Mouse (Mus musculus) heart, postnatal 0 days (tissue): ENCODE measurements around the gene Supt7l. TPM values are rescaled to one million over a fixed set of nuclear protein-coding genes. Genes with fewer than 3 reads are reported as not detected.

Source experiments
- ATAC-seq: fragments of 200-750 bp; cut with Nextera tagmentation; 2 replicates; pipeline ENCODE4 v1.8.0; 2017; ENCODE audit warnings: low read depth, moderate number of reproducible peaks, moderate library complexity; ENCODE audit not compliant: insufficient read depth
- DNase-seq: peaks from one replicate; pipeline ENCODE4 v3.0.0-alpha.2; 2016; ENCODE audit warnings: low spot score
- H3K27ac ChIP-seq: fragments of 300-500 bp; sonication (generic); 2 replicates; pipeline ENCODE4 v1.5.1; 2014; ENCODE audit warnings: low read depth, mild to moderate bottlenecking
- H3K27me3 ChIP-seq: fragments of 300-500 bp; sonication (generic); 2 replicates; pipeline ENCODE4 v1.6.1; 2014; ENCODE audit warnings: low read length, mixed read lengths; ENCODE audit not compliant: control insufficient read depth, insufficient read depth
- H3K36me3 ChIP-seq: fragments of 300-500 bp; sonication (generic); replicated peaks from 2 replicates; pipeline ENCODE4 v1.6.1; 2014; ENCODE audit warnings: low read length, mixed read lengths; ENCODE audit not compliant: control insufficient read depth, insufficient read depth
- H3K4me1 ChIP-seq: fragments of 300-500 bp; sonication (generic); 2 replicates; pipeline ENCODE4 v1.6.1; 2014; ENCODE audit warnings: antibody characterized with exemption; ENCODE audit not compliant: control insufficient read depth, insufficient read depth
- H3K4me2 ChIP-seq: fragments of 300-500 bp; sonication (generic); 2 replicates; pipeline ENCODE4 v1.6.1; 2014; ENCODE audit warnings: low read depth, mild to moderate bottlenecking, low read length, moderate library complexity
- H3K4me3 ChIP-seq: fragments of 300-500 bp; sonication (generic); 2 replicates; pipeline ENCODE4 v1.5.1; 2014; ENCODE audit warnings: low read depth, low read length
- H3K9ac ChIP-seq: fragments of 300-500 bp; sonication (generic); replicated peaks from 2 replicates; pipeline ENCODE4 v1.6.1; 2014; ENCODE audit warnings: low read depth, low read length, mixed read lengths
- H3K9me3 ChIP-seq: fragments of 300-500 bp; sonication (generic); replicated peaks from 2 replicates; pipeline ENCODE4 v1.6.1; 2016; ENCODE audit warnings: low read length; ENCODE audit not compliant: control insufficient read depth
- CTCF ChIP-seq: IDR thresholded peaks from 2 replicates; pipeline ENCODE4 v1.5.1; 2016; ENCODE audit warnings: antibody characterized with exemption, control low read depth, low read depth
- EP300 ChIP-seq: IDR thresholded peaks from 2 replicates; pipeline ENCODE4 v1.6.1; 2016; ENCODE audit warnings: antibody characterized with exemption, low read depth
- WGBS: fragments of 180-500 bp; shearing (Covaris S2); extraction: QIAGEN DNeasy Blood & Tissue Kit; methylation state at CpG from one replicate; pipeline ENCODE4 v1.1.7; 2014; 5-methylcytosine and 5-hydroxymethylcytosine counted together
- polyA plus RNA-seq: library from polyadenylated mRNA; unstranded; fragments of >200 nt; fragmentation: Nextera tagmentation; extraction: Ambion mirVana; gene quantifications from 2 replicates; pipeline ENCODE4 v1.2.1, GENCODE M21; 2015
- total RNA-seq: library from RNA; depleted of rRNA; stranded (reverse); fragments of >200 nt; gene quantifications from 2 replicates; pipeline ENCODE4 v1.2.3, GENCODE M21; 2014; ENCODE audit warnings: low replicate concordance

Gene Supt7l
- total and polyA plus RNA-seq, 2 experiments from 2014 or later = 13.5 to 23.7 TPM

GRCm38 (mm10) chr5:31560352-31560751 lies 32.7 kb upstream of the Supt7l start:
- Histone ChIP-seq H3K4me3 (no peak overlapping the region), H3K9me3 (no peaks in the 10 kb centered on the region), H3K36me3 (peaks cover 26% of the 10 kb centered on the region), H3K27ac (no peak overlapping the region), H3K4me1 (peaks cover 16% of the 10 kb centered on the region; the same call in 1 of the 2 replicates), H3K9ac (no peak overlapping the region), H3K4me2 (no peak overlapping the region), H3K27me3 (no peaks in the 10 kb centered on the region)
- 91% methylated on average over 2 of the region's 2 CpGs for WGBS
- DNase-seq (no peak), ATAC-seq (no peak)
- TF ChIP-seq CTCF (no peak), EP300 (no peak)

GRCm38 (mm10) chr5:31559401-31559800 lies 31.8 kb upstream of the Supt7l start:
- no peaks in the 10 kb centered on the region for H3K9me3 ChIP-seq
- ATAC-seq (no peak), DNase-seq (no peak)
- H3K9ac ChIP-seq = no peak overlapping the region
- no peak overlapping the region for H3K4me3 ChIP-seq
- H3K36me3 ChIP-seq = peaks cover 34% of the 10 kb centered on the region
- TF ChIP-seq CTCF = no peak
- no peak for TF ChIP-seq EP300
- H3K4me1 ChIP-seq = peaks cover 6% of the 10 kb centered on the region; the same call in 1 of the 2 replicates
- 46% methylated on average over 1 of the region's 1 CpGs for WGBS
- H3K27me3 ChIP-seq = no peaks in the 10 kb centered on the region
- no peak overlapping the region for H3K4me2 ChIP-seq
- no peak overlapping the region for H3K27ac ChIP-seq

- ATAC-seq (no peak), DNase-seq (no peak)
- no peak overlapping the region for H3K4me2 ChIP-seq
- 93% methylated on average over 2 of the region's 2 CpGs for WGBS
- H3K27ac ChIP-seq = no peak overlapping the region
- no peaks in the 10 kb centered on the region for H3K9me3 ChIP-seq
- H3K27me3 ChIP-seq = no peaks in the 10 kb centered on the region
- no peaks in the 10 kb centered on the region for H3K4me1 ChIP-seq
- H3K36me3 ChIP-seq = peaks cover 85% of the 10 kb centered on the region
- no peak overlapping the region for H3K4me3 ChIP-seq
- TF ChIP-seq EP300 (no peak), CTCF (no peak)
- H3K9ac ChIP-seq = no peak overlapping the region
These were observed 7.6 kb upstream of the Supt7l start for GRCm38 (mm10) chr5:31535228-31535627.

- Histone ChIP-seq H3K36me3 (peaks cover 38% of the 10 kb centered on the region), H3K4me3 (no peak overlapping the region)
- no peak for ATAC-seq
These were observed 953 bp upstream of the Supt7l start for GRCm38 (mm10) chr5:31528560-31528959.

GRCm38 (mm10) chr5:31527117-31527680 lies 408 bp downstream of the Supt7l start:
- TF ChIP-seq CTCF = no peak
- no peak for TF ChIP-seq EP300
- 3% methylated on average over 40 of the region's 40 CpGs for WGBS
- DNase-seq (no peak), ATAC-seq (peak; percentile 24; the same call in 1 of the 2 replicates)
- no peaks in the 10 kb centered on the region for H3K9me3 ChIP-seq
- peak overlapping the region; percentile 100 for H3K4me2 ChIP-seq
- peaks cover 30% of the 10 kb centered on the region for H3K36me3 ChIP-seq
- peak overlapping the region; percentile 92 for H3K4me3 ChIP-seq
- H3K4me1 ChIP-seq = peaks cover 21% of the 10 kb centered on the region
- H3K27ac ChIP-seq = peak overlapping the region; percentile 77
- H3K27me3 ChIP-seq = no peaks in the 10 kb centered on the region
- H3K9ac ChIP-seq = peak overlapping the region; percentile 78

More at GRCm38 (mm10) chr5:31528560-31528959, 953 bp upstream of the Supt7l start:
- Histone ChIP-seq H3K4me2 (no peak overlapping the region), H3K4me1 (peaks cover 21% of the 10 kb centered on the region), H3K9me3 (no peaks in the 10 kb centered on the region), H3K9ac (no peak overlapping the region), H3K27me3 (no peaks in the 10 kb centered on the region), H3K27ac (no peak overlapping the region)
- WGBS = 48% methylated on average over 2 of the region's 2 CpGs
- no peak for TF ChIP-seq EP300
- TF ChIP-seq CTCF = no peak
- DNase-seq = no peak

GRCm38 (mm10) chr5:31526354-31527116 lies 1.1 kb downstream of the Supt7l start, which contains the start of gene Slc4a1ap:
TSS of gene Slc4a1ap (plus strand) at chr5:31526995.
- Histone ChIP-seq H3K27ac (peak within 1 kb of the TSS; percentile 77), H3K9ac (peak within 1 kb of the TSS; percentile 78), H3K4me2 (peak within 1 kb of the TSS; percentile 100), H3K36me3 (peaks cover 27% of the 10 kb centered on the region), H3K4me3 (peak within 1 kb of the TSS; percentile 92), H3K4me1 (peaks cover 21% of the 10 kb centered on the region), H3K27me3 (no peaks in the 10 kb centered on the region), H3K9me3 (no peaks in the 10 kb centered on the region)
- DNase-seq (peak; percentile 66), ATAC-seq (peak; percentile 84)
- under 1% methylated on average over 28 of the region's 28 CpGs for WGBS
- TF ChIP-seq EP300 (no peak), CTCF (no peak)
